Mouse (Mus musculus) left cerebral cortex, adult 9 months (tissue): ENCODE results near the gene 9130019O22Rik.
"Not testable (repeated sequence)": the region's sequence is repeated elsewhere in the genome, so short reads cannot be mapped to it uniquely, and the experiment has no call there.

Experiments
- DNase-seq, 2 experiments: peaks; one replicate each; pipeline ENCODE4 v3.0.0; 2022; ENCODE audit warnings: low spot score in 2 of 2

The 9130019O22Rik gene

GRCm38 (mm10) chr7:127375271-127376245 lies 11.4 kb downstream of the 9130019O22Rik start, which contains the start of gene Zfp747:
Gene Zfp747 (minus strand): TSS chr7:127376050.
- peak; percentile 88 to 97 for DNase-seq

GRCm38 (mm10) chr7:127371870-127372269 lies 15.1 kb downstream of the 9130019O22Rik start:
- not testable (repeated sequence) for DNase-seq

DNA sequence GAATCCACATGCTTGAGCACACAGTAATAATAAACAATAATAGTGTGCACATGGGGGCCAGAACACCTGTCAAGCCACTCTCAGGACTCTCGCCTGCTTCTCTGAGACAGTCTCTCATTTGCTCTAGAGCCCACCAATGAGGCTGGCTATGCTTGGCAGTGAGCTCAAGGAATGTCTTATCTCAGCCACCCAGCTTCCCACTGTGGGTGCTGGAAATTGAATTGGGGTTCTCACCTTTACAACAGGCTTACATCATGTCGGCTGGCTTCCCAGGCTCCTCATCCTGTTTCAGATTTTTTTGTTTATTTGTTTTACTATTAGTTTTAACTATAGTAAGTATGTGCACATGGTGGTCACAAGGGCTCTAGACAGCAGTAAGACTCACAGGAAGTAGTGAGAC lies 15.8 kb downstream of the 9130019O22Rik start:
- no peak for DNase-seq

DNA sequence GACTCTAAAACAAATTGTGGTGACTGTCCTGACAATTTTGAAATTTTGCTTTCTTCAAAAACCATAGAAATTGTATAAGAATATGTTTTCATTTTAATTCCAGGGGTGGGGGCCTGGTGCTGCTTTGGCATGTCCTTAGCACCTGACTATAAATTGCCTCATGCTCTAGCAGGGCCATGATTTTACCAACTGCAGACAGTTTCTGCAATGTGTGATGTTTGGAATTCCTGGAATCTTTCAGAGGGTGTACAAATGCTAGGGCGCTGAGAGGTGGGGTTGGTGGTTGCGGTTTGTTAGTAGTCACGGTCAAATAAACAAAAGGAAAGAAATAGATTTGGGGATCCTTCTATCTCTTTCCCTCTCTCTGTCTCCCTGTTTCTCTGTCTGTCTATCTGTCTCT lies 20.7 kb downstream of the 9130019O22Rik start:
- no peak for DNase-seq

DNA sequence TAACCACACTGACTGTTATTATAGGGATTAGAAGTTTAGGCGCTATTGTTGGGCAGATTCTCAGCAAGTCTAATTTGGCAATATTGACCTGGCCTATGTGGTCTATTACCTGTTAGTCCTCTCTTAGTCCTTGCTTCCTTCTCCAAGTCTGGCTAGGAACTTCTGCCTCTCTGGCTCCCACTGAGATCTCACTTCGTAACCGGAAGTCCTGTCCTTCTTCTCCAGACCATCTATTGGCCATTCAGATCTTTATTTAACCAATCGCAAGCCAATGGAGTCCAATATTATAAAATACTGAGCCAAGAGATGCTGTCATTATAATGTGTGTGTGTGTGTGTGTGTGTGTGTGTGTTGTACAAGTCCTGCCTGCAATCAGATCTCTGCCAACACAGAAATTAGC lies 22.8 kb downstream of the 9130019O22Rik start:
- DNase-seq, result no peak

GRCm38 (mm10) chr7:127363475-127363921 lies 23.5 kb downstream of the 9130019O22Rik start:
- DNase-seq, result no peak

- peak in 1 of 2 experiments; percentile 52 for DNase-seq
These were observed 24.5 kb downstream of the 9130019O22Rik start for GRCm38 (mm10) chr7:127362418-127362817.

DNA sequence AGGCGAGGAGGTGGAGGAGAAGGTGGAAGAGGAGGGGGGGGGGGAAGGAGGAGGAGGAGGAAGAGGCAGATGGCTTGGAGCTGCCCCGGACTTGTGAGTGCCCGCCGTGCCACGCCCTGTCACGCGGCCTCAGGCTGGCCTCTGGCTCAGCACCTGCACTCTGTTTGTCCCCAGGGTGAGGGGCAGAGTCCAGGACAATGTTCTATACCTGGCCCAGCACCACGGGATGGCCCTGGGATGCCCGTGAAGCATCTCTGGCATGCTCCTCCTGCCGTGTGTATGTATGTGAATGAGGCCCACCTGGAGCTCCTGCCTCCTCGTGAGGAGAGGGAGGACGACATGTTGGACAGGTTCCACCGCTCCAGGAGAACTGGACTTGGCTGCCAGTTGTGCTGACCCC lies 25.5 kb downstream of the 9130019O22Rik start:
- DNase-seq, result no peak

- no peak for DNase-seq
These were observed 26.7 kb downstream of the 9130019O22Rik start for GRCm38 (mm10) chr7:127360265-127360664.

GRCm38 (mm10) chr7:127358472-127358871 lies 28.5 kb downstream of the 9130019O22Rik start:
- DNase-seq, result no peak

DNA sequence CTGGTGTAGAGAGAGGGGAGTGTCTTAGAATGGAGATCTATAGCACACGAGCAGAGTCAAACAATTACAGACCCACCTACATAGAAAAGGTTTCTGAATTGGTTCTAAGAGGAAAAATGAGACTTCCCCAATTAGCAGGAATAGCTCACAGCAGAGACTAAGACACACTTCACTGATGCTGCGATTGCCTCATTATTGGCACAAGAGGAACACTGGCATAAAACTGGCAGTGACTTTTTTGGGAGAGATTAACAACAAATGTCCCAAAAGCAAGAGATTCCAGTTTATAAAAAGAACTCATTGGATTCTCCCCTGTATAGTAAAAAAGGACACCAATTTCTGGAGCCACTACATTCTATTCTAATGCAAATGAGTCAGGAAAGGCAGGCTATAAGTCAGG lies 29.1 kb downstream of the 9130019O22Rik start:
- DNase-seq, result no peak

GRCm38 (mm10) chr7:127355796-127356195 lies 31.2 kb downstream of the 9130019O22Rik start:
- DNase-seq, result no peak

- DNase-seq, result no peak
These were observed 35.5 kb downstream of the 9130019O22Rik start for GRCm38 (mm10) chr7:127351230-127352004.

DNA sequence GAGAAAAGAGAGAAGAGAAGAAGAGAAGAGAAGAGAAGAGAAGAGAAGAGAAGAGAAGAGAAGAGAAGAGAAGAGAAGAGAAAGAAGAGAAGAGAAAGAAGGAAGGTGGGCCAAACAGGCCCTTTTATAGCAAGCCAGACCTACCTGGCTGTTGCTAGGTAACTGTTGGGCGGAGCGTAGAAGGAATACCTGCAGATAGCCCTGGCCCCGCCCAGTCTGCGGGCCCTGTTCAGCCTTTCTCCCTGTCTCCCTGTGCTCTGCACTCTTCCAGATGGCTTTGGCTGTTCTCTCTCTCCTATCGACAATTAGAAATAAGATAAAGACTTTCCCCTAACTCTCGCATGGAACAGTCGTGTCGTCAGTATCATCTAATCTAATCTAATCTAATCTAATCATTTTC lies 40.3 kb downstream of the 9130019O22Rik start:
- DNase-seq, result no peak

GRCm38 (mm10) chr7:127345512-127346325 lies 41.2 kb downstream of the 9130019O22Rik start, which contains the start of gene Zfp768:
Gene Zfp768 (minus strand): TSS chr7:127345589.
- DNase-seq, result peak; percentile 58 to 85

DNA sequence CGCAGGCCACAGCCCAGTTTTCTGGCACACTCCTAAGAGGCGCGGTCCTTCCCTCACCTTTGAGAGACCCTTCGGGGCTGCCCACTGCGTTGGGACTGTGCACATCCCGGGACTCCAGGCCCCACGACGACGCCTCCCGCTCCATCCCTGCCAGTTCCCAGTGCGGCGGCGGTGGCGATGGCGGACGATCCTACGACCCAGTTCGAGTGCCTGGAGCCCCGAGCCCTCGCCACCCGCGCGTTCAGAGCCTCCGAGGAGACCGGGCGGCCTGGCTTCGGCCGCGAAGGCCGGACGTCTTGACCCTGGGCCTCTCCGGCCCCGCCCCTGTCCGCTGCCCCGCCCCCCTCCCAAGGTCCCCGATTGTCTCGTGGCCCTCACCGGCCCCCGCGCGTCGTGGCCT lies 41.9 kb downstream of the 9130019O22Rik start:
- DNase-seq, result no peak

GRCm38 (mm10) chr7:127344371-127344770 lies 42.6 kb downstream of the 9130019O22Rik start:
- no peak for DNase-seq

DNA sequence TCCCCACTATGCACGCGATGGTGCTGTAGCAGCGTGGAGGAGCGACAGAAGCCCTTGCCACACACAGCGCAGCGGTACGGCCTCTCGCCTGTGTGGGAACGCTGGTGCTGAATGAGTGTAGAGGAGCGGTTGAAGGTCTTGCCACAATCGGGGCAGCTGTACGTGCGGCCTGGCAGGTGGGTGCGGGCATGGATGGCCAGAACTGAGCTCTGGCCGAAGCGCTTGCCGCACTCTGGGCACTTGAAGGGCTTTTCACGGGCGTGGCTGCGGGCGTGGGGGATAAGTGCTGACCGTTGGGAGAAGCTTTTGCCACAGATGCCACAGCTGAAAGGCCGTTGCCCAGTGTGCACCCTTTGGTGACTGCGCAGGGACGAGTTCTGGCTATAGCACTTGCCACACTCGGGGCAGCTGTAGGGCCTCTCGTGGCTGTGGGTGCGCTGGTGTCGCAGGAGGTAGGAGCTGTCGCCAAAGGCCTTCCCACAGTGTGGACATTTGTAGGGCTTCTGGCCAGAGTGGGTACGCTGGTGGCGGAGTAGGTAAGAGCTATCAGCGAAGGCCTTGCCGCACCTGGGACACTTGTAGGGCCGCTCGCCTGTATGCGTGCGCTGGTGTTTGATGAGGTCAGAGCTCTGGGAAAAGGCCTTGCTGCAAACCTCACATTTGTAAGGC lies 43.5 kb downstream of the 9130019O22Rik start:
- no peak for DNase-seq

DNA sequence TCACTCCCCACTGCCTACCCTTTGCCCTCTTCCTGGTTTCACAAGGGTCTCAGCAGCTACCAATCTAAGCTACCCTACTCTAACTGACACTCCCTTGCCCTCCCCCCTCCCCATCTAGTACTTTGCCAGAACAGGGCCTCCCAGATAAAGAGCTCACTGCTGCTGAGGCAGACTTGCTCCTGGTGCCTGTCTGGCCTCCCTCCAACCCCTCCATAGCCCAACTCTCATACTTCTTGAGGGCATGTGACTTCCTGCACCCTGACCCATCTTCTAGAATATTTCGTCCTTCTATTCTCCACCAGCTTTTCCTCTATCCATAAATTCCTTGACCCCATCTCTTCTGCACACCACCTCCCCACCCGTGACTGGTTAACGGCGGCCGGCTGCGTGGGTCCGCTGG lies 44.1 kb downstream of the 9130019O22Rik start:
- DNase-seq, result no peak

- no peak for DNase-seq
These were observed 44.6 kb downstream of the 9130019O22Rik start for GRCm38 (mm10) chr7:127342332-127342731.

DNA sequence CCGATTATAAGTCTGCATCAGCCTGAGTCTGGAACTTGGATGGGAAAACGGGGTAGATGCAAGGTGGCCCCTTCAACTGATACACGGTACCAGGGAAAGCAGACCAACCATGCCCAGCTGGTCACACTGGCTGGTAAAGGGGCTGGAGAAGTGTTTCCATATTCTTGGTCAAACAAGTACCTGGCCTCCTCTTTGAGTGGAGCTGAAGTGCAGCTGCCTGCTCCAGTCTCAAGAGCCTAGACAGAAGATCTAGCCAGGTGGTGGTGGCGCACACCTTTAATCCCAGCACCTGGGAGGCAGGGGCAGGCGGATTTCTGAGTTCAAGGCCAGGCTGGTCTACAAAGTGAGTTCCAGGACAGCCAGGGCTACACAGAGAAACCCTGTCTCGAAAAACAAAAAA lies 45.1 kb downstream of the 9130019O22Rik start:
- DNase-seq, result not testable (repeated sequence)
